In the genomic region with DNA sequence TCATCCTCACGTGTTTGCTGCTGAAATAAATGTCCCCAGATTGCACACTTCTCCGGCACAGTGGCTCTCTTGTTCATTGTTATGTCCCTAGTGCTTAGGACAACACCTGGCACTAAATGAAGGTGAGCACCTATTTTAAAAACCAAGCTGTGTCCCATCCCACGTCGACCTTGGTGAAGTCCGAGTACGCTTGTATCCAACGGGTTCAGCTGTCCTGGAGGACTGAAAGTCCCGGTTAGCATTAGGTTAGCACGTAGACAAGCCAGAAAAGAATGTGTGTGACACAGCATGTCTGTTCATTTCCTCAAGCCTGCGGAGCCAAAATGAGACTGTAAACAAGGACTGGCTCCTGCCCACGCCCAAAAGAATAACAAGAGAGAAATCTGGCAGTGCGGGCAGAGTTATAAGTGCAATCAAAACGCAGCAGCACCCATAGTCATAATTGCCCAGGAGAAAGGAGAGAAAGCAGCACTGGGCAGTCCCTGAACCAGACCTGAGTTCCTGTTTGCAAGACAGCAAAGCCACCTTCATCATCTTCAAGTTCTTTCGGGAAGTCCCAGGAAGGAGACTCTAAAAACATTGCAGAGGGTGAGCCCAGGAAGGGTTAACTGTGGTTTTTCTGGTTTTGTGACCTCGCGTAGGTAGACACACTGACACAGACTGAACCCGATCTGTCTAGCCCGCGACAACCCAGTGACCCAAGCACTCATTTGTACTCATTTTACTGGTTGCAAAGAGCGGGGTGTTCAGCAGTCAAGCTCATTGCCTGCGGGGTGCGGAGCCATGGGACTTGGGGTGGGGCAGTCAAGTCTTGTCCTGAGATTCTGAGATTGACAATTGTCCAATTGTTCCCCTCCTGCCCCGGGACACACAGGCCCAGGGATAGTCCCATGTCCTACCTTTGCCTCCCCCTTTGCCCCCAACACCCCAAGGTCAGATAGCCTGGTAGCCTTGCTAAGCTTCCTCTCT, we compare ENCODE assay signal across 8 mouse cellular contexts. TPM values are rescaled to one million over a fixed set of nuclear protein-coding genes. Genes with fewer than 3 reads are reported as not detected.
A peak's percentile ranks its signal among the peaks of the same experiment; 100 is the strongest.
DNase-seq lines count a peak whose midpoint lies in the region; ATAC-seq and TF ChIP-seq lines count a peak whose summit lies in the region.

TSS of gene Xpnpep1 (minus strand) at position 51 of the 969 bp plus-strand sequence.

- peaks cover 22% of the 10 kb centered on the region; the same call in 1 of the 2 replicates for H3K79me2 ChIP-seq in liver, adult 2 months (ENCODE audit: control insufficient read depth, insufficient read depth, low read length)

- H3K4me1 ChIP-seq in liver, adult 2 months (ENCODE audit: control insufficient read depth, insufficient read depth, low read length): peaks cover 7% of the 10 kb centered on the region
- H3K4me1 ChIP-seq in brown adipose tissue, adult 24 weeks (ENCODE audit: control insufficient read depth, insufficient read depth, insufficient read length, low read length): peaks cover 2% of the 10 kb centered on the region; the same call in 1 of the 2 replicates
- H3K4me1 ChIP-seq in lung, adult 2 months (ENCODE audit: control insufficient read depth, insufficient read depth, low read length): peaks cover 17% of the 10 kb centered on the region

- H3K9ac ChIP-seq in liver, adult 2 months (ENCODE audit: low read depth, low read length): peak within 1 kb of the TSS; percentile 3; the same call in 1 of the 2 replicates

- TF ChIP-seq POLR2A in liver, adult 2 months (IDR thresholded peaks at IDR 0.05; ENCODE audit: extremely low read depth, insufficient read depth, low read length): no peak
- 0 out of 2 replicates have a peak, but pooled peaks have one; percentile 12 for TF ChIP-seq POLR2A in lung, adult 2 months (IDR thresholded peaks at IDR 0.05; ENCODE audit: borderline replicate concordance, extremely low read depth, low read depth, low read length)

- WGBS in liver, adult 2 months: 84% methylated on average over 23 of the region's 23 CpGs
- 31% methylated on average over 23 of the region's 23 CpGs for WGBS in lung, adult 2 months

- H3K4me3 ChIP-seq in liver, adult 2 months (ENCODE audit: insufficient read depth, low read depth, low read length): no peak within 1 kb of the TSS
- peak within 1 kb of the TSS; percentile 34; the same call in 1 of the 2 replicates for H3K4me3 ChIP-seq in brown adipose tissue, adult 24 weeks (ENCODE audit: insufficient read depth, low read depth, low read length)
- H3K4me3 ChIP-seq in lung, adult 2 months (replicated peaks; ENCODE audit: extremely low read depth, low read depth, low read length): no peak within 1 kb of the TSS

- H3K36me3 ChIP-seq in liver, adult 2 months (ENCODE audit: control insufficient read depth, insufficient read depth, low read length): no peaks in the 10 kb centered on the region

- H3K27ac ChIP-seq in liver, adult 2 months (replicated peaks; ENCODE audit: insufficient read depth, low read depth, low read length): no peak within 1 kb of the TSS
- H3K27ac ChIP-seq in brown adipose tissue, adult 24 weeks (replicated peaks; ENCODE audit: low read depth, low read length): peak within 1 kb of the TSS; percentile 54

- no peak for ATAC-seq in neutrophil, adult 5-6 weeks (ENCODE audit: extremely low read depth, insufficient number of reproducible peaks, low FRiP score, poor library complexity, severe bottlenecking)

- no peaks in the 10 kb centered on the region for H3K27me3 ChIP-seq in liver, adult 2 months (ENCODE audit: control insufficient read depth, insufficient read depth, low read length)

- no peak for DNase-seq in liver, adult 2 months (ENCODE audit: extremely low read depth, low read depth, low spot score)
- DNase-seq in liver: no peak
- DNase-seq in heart, adult 18-20 months: peak; percentile 42 to 49
- peak; percentile 35 for DNase-seq in kidney, postnatal 10 days
- peak; percentile 31 for DNase-seq in lung, adult 2 months
- no peak for DNase-seq in Muller cell, postnatal 12 days (ENCODE audit: inconsistent ontology term)

- no peak for TF ChIP-seq CTCF in liver, adult 2 months (IDR thresholded peaks at IDR 0.05; ENCODE audit: low read depth, low read length)
- TF ChIP-seq CTCF in lung, adult 2 months (IDR thresholded peaks at IDR 0.05; ENCODE audit: insufficient read depth, low read length): no peak

RNA-seq across cellular contexts. Expression of gene Xpnpep1, which starts in this region (rescaled TPM):
- 38.3 and 38.4 TPM in 2 replicates for total RNA-seq in liver, adult 2 months (2014; rRNA removed)
- 37.1 and 38.8 TPM in 2 replicates for polyA plus RNA-seq in liver, adult 2 months (2012; rRNA removed)
- 44.5 and 47.0 TPM in 2 replicates for polyA plus RNA-seq in brown adipose tissue, adult 24 weeks (2012; ENCODE audit: insufficient read depth, insufficient read length, missing spikeins)
- total RNA-seq in heart, adult 18-20 months (2021): 10 to 100 TPM; 65.2 to 73.3 TPM
- polyA plus RNA-seq in lung, adult 2 months (2012; rRNA removed): 50.4 and 64.2 TPM in 2 replicates
- 19.0 and 22.7 TPM in 2 replicates for total RNA-seq in neutrophil, adult 5-6 weeks (2017)

Comparison
In these comparisons a context has a peak if more than half of its experiments do, and no peak if none do; other contexts are left out.
1. DNase-seq: peak in heart, adult 18-20 months (2 of 2), kidney, postnatal 10 days (single experiment) and lung, adult 2 months (single experiment); none in liver, adult 2 months (single experiment), liver (single experiment) and Muller cell, postnatal 12 days (single experiment).